In the genomic region with DNA sequence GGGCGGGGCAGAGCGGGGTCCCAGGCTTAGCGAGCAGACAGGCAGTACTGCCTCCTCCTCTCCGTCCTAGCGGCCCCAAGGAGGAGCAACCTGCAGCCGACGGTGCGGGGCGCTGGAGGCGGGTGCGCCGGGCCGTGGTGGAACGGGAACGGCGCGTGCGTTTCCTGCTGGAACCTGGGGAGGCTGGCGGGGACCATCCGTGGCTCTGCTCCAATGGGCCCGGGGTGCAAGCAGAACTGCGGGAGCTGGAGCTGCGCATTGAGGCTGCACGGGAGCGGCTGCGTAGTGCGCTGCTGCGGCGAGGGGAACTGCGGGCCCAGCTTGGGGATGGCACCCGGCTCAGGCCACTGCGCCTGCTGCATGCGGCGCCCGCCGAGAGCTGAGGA, we compare ENCODE assay signal across 13 mouse cellular contexts. TPM values are rescaled to one million over a fixed set of nuclear protein-coding genes. Genes with fewer than 3 reads are reported as not detected.
"Had no signal": no experiment of that assay in that cellular context is flagged by ENCODE, and none has a peak within 500 bp of the region (broad histone marks: within the 10 kb centered on the region; RNA-seq: fewer than 3 reads in every experiment).

No protein-coding gene starts in this region.

- DNase-seq: kidney, adult 11 months; kidney, adult 9 months; kidney, postnatal 10 days; kidney, postnatal 4 days; lung, adult 2 months; lung, postnatal 36 days; thymus, postnatal 36 days had no signal

- ATAC-seq: lung, postnatal 0 days had no signal

- H3K4me1 ChIP-seq: stomach, embryonic 15.5 days had no signal

- H3K4me3 ChIP-seq: layer of hippocampus, adult 2 months; limb, embryonic 13.5 days; liver, embryonic 15.5 days; neural tube, embryonic 15.5 days; stomach, embryonic 15.5 days had no signal

- H3K9ac ChIP-seq: limb, embryonic 13.5 days; liver, embryonic 15.5 days; neural tube, embryonic 15.5 days; stomach, embryonic 15.5 days had no signal

- H3K4me2 ChIP-seq: limb, embryonic 13.5 days; liver, embryonic 15.5 days; neural tube, embryonic 15.5 days; stomach, embryonic 15.5 days had no signal

- H3K27ac ChIP-seq: layer of hippocampus, adult 2 months; limb, embryonic 13.5 days; liver, embryonic 15.5 days; neural tube, embryonic 15.5 days; stomach, embryonic 15.5 days had no signal

- H3K9me3 ChIP-seq: limb, embryonic 13.5 days; neural tube, embryonic 15.5 days; stomach, embryonic 15.5 days had no signal

RNA-seq across cellular contexts. Expression of gene Grin3b, which starts 6.2 kb away (rescaled TPM):
- polyA plus RNA-seq: lung, adult 2 months had no signal
